Mouse (Mus musculus): Measurements from ENCODE around the gene 3110082I17Rik. TPM values are rescaled to one million over a fixed set of nuclear protein-coding genes. Genes with fewer than 3 reads are reported as not detected.
"Not testable (repeated sequence)": the region's sequence is repeated elsewhere in the genome, so short reads cannot be mapped to it uniquely, and the experiment has no call there.

The 3110082I17Rik gene
- polyA plus RNA-seq, 1 experiment from 2014 or later = 17.0 TPM

DNA sequence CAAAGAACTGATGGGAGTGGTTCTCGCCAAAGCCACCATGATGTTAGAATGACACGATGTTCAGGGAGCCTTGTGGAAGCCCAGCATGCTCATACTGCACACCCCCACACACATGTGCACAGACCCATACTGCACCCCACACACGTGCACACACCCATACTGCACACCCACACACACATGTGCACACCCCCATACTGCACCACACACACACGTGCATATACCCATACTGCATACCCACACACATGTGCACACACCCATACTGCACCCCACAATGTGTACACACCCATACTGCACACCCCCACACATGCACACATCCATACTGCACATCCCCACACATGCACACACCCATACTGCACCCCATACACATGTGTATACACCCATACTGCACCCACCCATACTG lies 124.7 kb downstream of the 3110082I17Rik start:
- no peak overlapping the region for H3K4me2 ChIP-seq (ENCODE audit: low read length)
- H3K27me3 ChIP-seq (ENCODE audit: control insufficient read depth, insufficient read depth, low read length) = no peaks in the 10 kb centered on the region
- peaks cover 46% of the 10 kb centered on the region for H3K36me3 ChIP-seq (ENCODE audit: control insufficient read depth, insufficient read depth, low read length)
- peaks cover 28 to 32% of the 10 kb centered on the region in 2 experiments for H3K4me1 ChIP-seq (ENCODE audit: control insufficient read depth in 2 of 2, insufficient read depth in 2 of 2, low read length in 2 of 2)
- ATAC-seq (ENCODE audit: insufficient number of reproducible peaks, insufficient read depth, low FRiP score, low read depth) = no peak
- no peak overlapping the region for H3K27ac ChIP-seq (replicated peaks in 1 of 2; ENCODE audit: control insufficient read depth in 1 of 2, insufficient read depth in 1 of 2, low read depth in 2 of 2, low read length in 2 of 2)
- H3K4me3 ChIP-seq (ENCODE audit: control insufficient read depth in 1 of 2, insufficient read depth in 1 of 2, low read depth in 1 of 2, low read length in 2 of 2) = no peak overlapping the region
- no peaks in the 10 kb centered on the region for H3K9me3 ChIP-seq (ENCODE audit: control insufficient read depth, low read length)
- WGBS = 87% methylated on average over 4 of the region's 4 CpGs
- no peak overlapping the region for H3K9ac ChIP-seq (ENCODE audit: low read length)

DNA sequence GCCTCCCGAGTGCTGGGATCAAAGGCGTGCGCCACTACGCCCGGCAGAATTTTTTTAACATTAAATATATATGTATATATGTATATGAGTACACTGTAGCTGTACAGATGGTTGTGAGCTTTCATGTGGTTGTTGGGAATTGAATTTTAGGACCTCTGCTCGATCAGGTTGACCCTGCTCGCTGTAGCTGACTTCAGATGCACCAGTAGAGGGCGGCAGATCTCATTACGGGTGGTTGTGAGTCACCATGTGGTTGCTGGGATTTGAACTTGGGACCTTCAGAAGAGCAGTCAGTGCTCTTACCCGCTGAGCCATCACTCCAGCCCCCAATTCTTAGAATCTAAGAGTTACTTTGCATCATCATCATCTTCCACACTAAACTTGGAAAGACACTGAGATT lies 125.9 kb downstream of the 3110082I17Rik start:
- not testable (repeated sequence) for ATAC-seq (ENCODE audit: insufficient number of reproducible peaks, insufficient read depth, low FRiP score, low read depth); H3K27me3 ChIP-seq (ENCODE audit: control insufficient read depth, insufficient read depth, low read length); H3K9ac ChIP-seq (ENCODE audit: low read length); H3K9me3 ChIP-seq (ENCODE audit: control insufficient read depth, low read length); H3K27ac ChIP-seq (replicated peaks in 1 of 2; ENCODE audit: control insufficient read depth in 1 of 2, insufficient read depth in 1 of 2, low read depth in 2 of 2, low read length in 2 of 2); H3K4me2 ChIP-seq (ENCODE audit: low read length); H3K4me3 ChIP-seq (ENCODE audit: control insufficient read depth in 1 of 2, insufficient read depth in 1 of 2, low read depth in 1 of 2, low read length in 2 of 2)
- WGBS = 83% methylated on average over 10 of the region's 10 CpGs
- peaks cover 28 to 32% of the 10 kb centered on the region in 2 experiments for H3K4me1 ChIP-seq (ENCODE audit: control insufficient read depth in 2 of 2, insufficient read depth in 2 of 2, low read length in 2 of 2)
- peaks cover 34% of the 10 kb centered on the region for H3K36me3 ChIP-seq (ENCODE audit: control insufficient read depth, insufficient read depth, low read length)

DNA sequence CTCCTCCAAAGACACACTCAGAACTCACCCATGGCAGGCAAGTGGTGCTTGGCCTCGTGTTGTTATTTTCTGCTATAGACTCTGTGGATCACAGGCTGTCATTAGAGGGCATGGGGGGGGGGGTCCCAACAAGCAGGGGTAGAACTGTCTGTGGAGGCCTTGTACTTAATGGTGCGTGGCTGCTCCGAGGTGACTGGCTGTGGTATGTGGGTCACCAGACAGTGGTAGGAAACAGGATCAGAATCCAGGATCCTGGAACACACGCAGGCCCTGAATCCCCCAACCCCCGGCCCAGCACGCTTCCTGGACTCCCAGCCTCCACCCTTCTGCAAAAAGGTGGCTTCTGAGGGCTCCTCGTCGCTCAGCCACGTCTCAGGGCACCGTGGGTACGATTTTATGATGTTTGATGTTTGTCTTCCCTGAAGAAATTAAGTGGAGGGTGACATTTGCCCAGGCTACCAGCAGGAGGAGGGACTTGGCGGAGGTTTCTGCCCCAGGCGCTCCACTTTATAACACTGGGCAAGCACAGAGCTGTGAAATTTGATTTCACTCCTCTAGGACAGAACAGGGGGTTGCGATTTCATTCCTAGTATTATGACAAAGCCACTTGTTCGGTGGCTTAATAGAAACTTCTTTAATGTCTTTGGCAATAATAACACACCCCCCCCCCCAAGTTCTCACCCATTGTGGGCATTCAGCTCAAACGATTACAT lies 126.9 kb downstream of the 3110082I17Rik start:
- Histone ChIP-seq H3K9ac (ENCODE audit: low read length) (no peak overlapping the region), H3K27me3 (ENCODE audit: control insufficient read depth, insufficient read depth, low read length) (0 out of 2 replicates have a peak, but pooled peaks cover 7% of the 10 kb centered on the region), H3K4me1 (ENCODE audit: control insufficient read depth in 2 of 2, insufficient read depth in 2 of 2, low read length in 2 of 2) (peaks cover 21 to 24% of the 10 kb centered on the region in 2 experiments), H3K4me3 (ENCODE audit: control insufficient read depth in 1 of 2, insufficient read depth in 1 of 2, low read depth in 1 of 2, low read length in 2 of 2) (no peak overlapping the region), H3K4me2 (ENCODE audit: low read length) (no peak overlapping the region), H3K9me3 (ENCODE audit: control insufficient read depth, low read length) (no peaks in the 10 kb centered on the region), H3K27ac (replicated peaks in 1 of 2; ENCODE audit: control insufficient read depth in 1 of 2, insufficient read depth in 1 of 2, low read depth in 2 of 2, low read length in 2 of 2) (no peak overlapping the region), H3K36me3 (ENCODE audit: control insufficient read depth, insufficient read depth, low read length) (peaks cover 30% of the 10 kb centered on the region)
- no peak for ATAC-seq (ENCODE audit: insufficient number of reproducible peaks, insufficient read depth, low FRiP score, low read depth)
- WGBS = 91% methylated on average over 16 of the region's 16 CpGs

DNA sequence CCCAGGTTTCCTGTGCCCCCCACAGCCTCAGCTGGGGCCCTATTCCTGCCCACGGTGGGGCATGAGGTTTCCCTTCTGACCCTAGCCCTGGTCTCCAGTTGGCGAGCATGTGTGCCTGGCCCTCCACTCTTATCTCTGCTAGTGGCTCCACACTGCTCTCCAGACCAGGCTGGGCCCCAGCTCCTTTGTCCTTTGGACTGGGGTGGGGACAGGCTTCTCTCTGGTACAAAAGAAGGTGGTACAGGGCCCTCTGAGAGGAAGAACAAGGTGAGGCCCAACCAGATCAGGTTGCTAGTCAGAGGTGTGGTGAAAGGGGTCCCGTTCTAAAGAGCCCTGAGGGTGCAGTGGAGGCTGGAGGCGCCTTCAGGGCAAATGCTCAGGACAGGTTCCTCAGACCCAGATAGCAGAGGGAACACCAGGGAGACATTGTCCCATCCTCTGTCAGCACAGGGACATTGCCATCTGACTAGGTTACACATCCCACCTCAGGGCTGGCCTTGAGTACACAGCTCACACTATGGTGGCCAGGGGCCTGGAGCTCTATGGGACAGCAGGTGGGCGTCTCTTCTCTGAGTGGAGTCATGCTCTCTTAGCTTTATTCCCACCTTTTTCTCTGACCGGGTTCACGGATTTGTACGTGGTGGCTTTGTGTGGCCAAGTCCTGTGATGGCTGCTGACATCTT lies 127.6 kb downstream of the 3110082I17Rik start:
- no peak; the same call in 1 of the 2 replicates for ATAC-seq (ENCODE audit: insufficient number of reproducible peaks, insufficient read depth, low FRiP score, low read depth)
- Histone ChIP-seq H3K27me3 (ENCODE audit: control insufficient read depth, insufficient read depth, low read length) (0 out of 2 replicates have a peak, but pooled peaks cover 7% of the 10 kb centered on the region), H3K9ac (ENCODE audit: low read length) (no peak overlapping the region), H3K27ac (replicated peaks in 1 of 2; ENCODE audit: control insufficient read depth in 1 of 2, insufficient read depth in 1 of 2, low read depth in 2 of 2, low read length in 2 of 2) (no peak overlapping the region), H3K36me3 (ENCODE audit: control insufficient read depth, insufficient read depth, low read length) (peaks cover 26% of the 10 kb centered on the region), H3K4me1 (ENCODE audit: control insufficient read depth in 2 of 2, insufficient read depth in 2 of 2, low read length in 2 of 2) (peaks cover 14 to 17% of the 10 kb centered on the region in 2 experiments; a peak in 3 of 4 replicates), H3K4me3 (ENCODE audit: control insufficient read depth in 1 of 2, insufficient read depth in 1 of 2, low read depth in 1 of 2, low read length in 2 of 2) (no peak overlapping the region), H3K9me3 (ENCODE audit: control insufficient read depth, low read length) (no peaks in the 10 kb centered on the region), H3K4me2 (ENCODE audit: low read length) (no peak overlapping the region)
- 61% methylated on average over 8 of the region's 8 CpGs for WGBS

- ATAC-seq (ENCODE audit: insufficient number of reproducible peaks, insufficient read depth, low FRiP score, low read depth) = no peak
- H3K4me1 ChIP-seq (ENCODE audit: control insufficient read depth in 2 of 2, insufficient read depth in 2 of 2, low read length in 2 of 2) = peaks cover 11 to 12% of the 10 kb centered on the region in 2 experiments; a peak in 3 of 4 replicates
- H3K27ac ChIP-seq (replicated peaks in 1 of 2; ENCODE audit: control insufficient read depth in 1 of 2, insufficient read depth in 1 of 2, low read depth in 2 of 2, low read length in 2 of 2) = no peak overlapping the region
- WGBS = 17% methylated on average over 8 of the region's 8 CpGs
- H3K4me3 ChIP-seq (ENCODE audit: control insufficient read depth in 1 of 2, insufficient read depth in 1 of 2, low read depth in 1 of 2, low read length in 2 of 2) = no peak overlapping the region
- no peaks in the 10 kb centered on the region for H3K9me3 ChIP-seq (ENCODE audit: control insufficient read depth, low read length)
- no peak overlapping the region for H3K4me2 ChIP-seq (ENCODE audit: low read length)
- peaks cover 18% of the 10 kb centered on the region for H3K36me3 ChIP-seq (ENCODE audit: control insufficient read depth, insufficient read depth, low read length)
- no peak overlapping the region for H3K9ac ChIP-seq (ENCODE audit: low read length)
- H3K27me3 ChIP-seq (ENCODE audit: control insufficient read depth, insufficient read depth, low read length) = peaks cover 7% of the 10 kb centered on the region; the same call in 1 of the 2 replicates
Measured at GRCm38 (mm10) chr5:139331742-139332141, 128.6 kb downstream of the 3110082I17Rik start.

DNA sequence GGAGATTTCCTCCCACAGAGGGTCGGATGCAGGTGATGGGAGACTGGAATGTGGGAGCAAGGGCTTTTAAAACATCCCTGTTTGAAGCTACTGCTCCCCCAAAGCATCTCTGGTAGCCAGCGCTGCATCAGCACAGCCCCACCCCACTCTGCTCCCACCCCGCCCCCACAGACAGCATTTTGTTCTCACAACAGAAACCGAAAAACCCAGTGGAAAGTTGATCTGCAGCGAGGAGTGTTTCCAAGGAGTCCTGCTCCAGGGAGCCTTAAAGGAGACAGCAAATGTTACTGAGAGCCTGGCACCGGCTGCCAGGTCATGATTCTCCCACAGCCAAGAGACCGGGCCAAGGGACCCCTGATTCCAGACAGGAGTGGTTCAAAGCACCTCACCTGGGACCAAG lies 129.6 kb downstream of the 3110082I17Rik start:
- no peak overlapping the region for H3K4me2 ChIP-seq (ENCODE audit: low read length)
- no peak overlapping the region for H3K9ac ChIP-seq (ENCODE audit: low read length)
- peaks cover 16% of the 10 kb centered on the region for H3K27me3 ChIP-seq (ENCODE audit: control insufficient read depth, insufficient read depth, low read length)
- ATAC-seq (ENCODE audit: insufficient number of reproducible peaks, insufficient read depth, low FRiP score, low read depth) = no peak
- 75% methylated on average over 7 of the region's 7 CpGs for WGBS
- H3K4me1 ChIP-seq (ENCODE audit: control insufficient read depth in 2 of 2, insufficient read depth in 2 of 2, low read length in 2 of 2) = peaks cover 11 to 12% of the 10 kb centered on the region in 2 experiments; a peak in 3 of 4 replicates
- H3K27ac ChIP-seq (replicated peaks in 1 of 2; ENCODE audit: control insufficient read depth in 1 of 2, insufficient read depth in 1 of 2, low read depth in 2 of 2, low read length in 2 of 2) = no peak overlapping the region
- H3K9me3 ChIP-seq (ENCODE audit: control insufficient read depth, low read length) = no peaks in the 10 kb centered on the region
- H3K4me3 ChIP-seq (ENCODE audit: control insufficient read depth in 1 of 2, insufficient read depth in 1 of 2, low read depth in 1 of 2, low read length in 2 of 2) = no peak overlapping the region
- peaks cover 8% of the 10 kb centered on the region; the same call in 1 of the 2 replicates for H3K36me3 ChIP-seq (ENCODE audit: control insufficient read depth, insufficient read depth, low read length)

- no peaks in the 10 kb centered on the region for H3K9me3 ChIP-seq (ENCODE audit: control insufficient read depth, low read length)
- no peak overlapping the region for H3K9ac ChIP-seq (ENCODE audit: low read length)
- ATAC-seq (ENCODE audit: insufficient number of reproducible peaks, insufficient read depth, low FRiP score, low read depth) = no peak
- H3K27me3 ChIP-seq (ENCODE audit: control insufficient read depth, insufficient read depth, low read length) = peaks cover 40% of the 10 kb centered on the region
- peaks cover 14 to 24% of the 10 kb centered on the region in 2 experiments; a peak in 3 of 4 replicates for H3K4me1 ChIP-seq (ENCODE audit: control insufficient read depth in 2 of 2, insufficient read depth in 2 of 2, low read length in 2 of 2)
- 52% methylated on average over 7 of the region's 7 CpGs for WGBS
- H3K36me3 ChIP-seq (ENCODE audit: control insufficient read depth, insufficient read depth, low read length) = no peaks in the 10 kb centered on the region
- H3K4me3 ChIP-seq (ENCODE audit: control insufficient read depth in 1 of 2, insufficient read depth in 1 of 2, low read depth in 1 of 2, low read length in 2 of 2) = no peak overlapping the region
- no peak overlapping the region for H3K4me2 ChIP-seq (ENCODE audit: low read length)
- H3K27ac ChIP-seq (replicated peaks in 1 of 2; ENCODE audit: control insufficient read depth in 1 of 2, insufficient read depth in 1 of 2, low read depth in 2 of 2, low read length in 2 of 2) = no peak overlapping the region
Measured at GRCm38 (mm10) chr5:139327634-139328020, 132.7 kb downstream of the 3110082I17Rik start.
